Mouse (Mus musculus) left cerebral cortex, adult 2 months (tissue): ENCODE measurements at regions not wholly inside any gene's neighbourhood (a gene's known extent, or its start where the extent isn't known, plus 50 kb on each side); places are given as distances from the start of the nearest gene placed in this dataset.

Experiments
- DNase-seq, 2 experiments: peaks; one replicate each; pipeline ENCODE4 v3.0.0; 2021 to 2022; ENCODE audit warnings: low spot score in 2 of 2, mixed read lengths in 1 of 2; ENCODE audit errors: extremely low spot score in 1 of 2
- H3K27ac ChIP-seq: fragments of 200-600 bp; 2 replicates; pipeline ENCODE4 v1.8.1; 2022
- H3K4me3 ChIP-seq: fragments of 200-600 bp; 2 replicates; pipeline ENCODE4 v1.8.1; 2022
- CTCF ChIP-seq: fragments of 200-600 bp; IDR thresholded peaks from 2 replicates; pipeline ENCODE4 v1.8.1; 2022; ENCODE audit warnings: antibody characterized with exemption, mild to moderate bottlenecking, moderate library complexity
- intact Hi-C: fragments of 180-260 bp; cut with DNase I; formaldehyde crosslinking; loops from one replicate; pipeline ENCODE4 v1.15.1; 2025

- TF ChIP-seq CTCF = no peak
- intact Hi-C loops = loop anchor here (5.0 kb wide), 1 partner anchor 72 kb away; no protein-coding TSS in a partner anchor
- DNase-seq = no peak
- Histone ChIP-seq H3K27ac (peak overlapping the region; percentile 15; the same call in 1 of the 2 replicates), H3K4me3 (no peak overlapping the region)
Observed at GRCm38 (mm10) chr8:126829376-126830241, 116.0 kb downstream of the Tomm20 start.

GRCm38 (mm10) chr8:126827681-126828383 lies 117.8 kb downstream of the Tomm20 start:
- peak overlapping the region; percentile 62 for H3K27ac ChIP-seq
- DNase-seq = no peak
- no peak for TF ChIP-seq CTCF
- H3K4me3 ChIP-seq = no peak overlapping the region
- intact Hi-C loops = loop anchor here (5.0 kb wide), 1 partner anchor 71 kb away; no protein-coding TSS in a partner anchor

- Histone ChIP-seq H3K27ac (peak overlapping the region; percentile 62), H3K4me3 (no peak overlapping the region)
- no peak for TF ChIP-seq CTCF
- DNase-seq = peak; percentile 27 to 51
- intact Hi-C loops = loop anchor here (5.0 kb wide), 1 partner anchor 69 kb away; no protein-coding TSS in a partner anchor
Observed at GRCm38 (mm10) chr8:126826328-126827285, 119.0 kb downstream of the Tomm20 start.

DNA sequence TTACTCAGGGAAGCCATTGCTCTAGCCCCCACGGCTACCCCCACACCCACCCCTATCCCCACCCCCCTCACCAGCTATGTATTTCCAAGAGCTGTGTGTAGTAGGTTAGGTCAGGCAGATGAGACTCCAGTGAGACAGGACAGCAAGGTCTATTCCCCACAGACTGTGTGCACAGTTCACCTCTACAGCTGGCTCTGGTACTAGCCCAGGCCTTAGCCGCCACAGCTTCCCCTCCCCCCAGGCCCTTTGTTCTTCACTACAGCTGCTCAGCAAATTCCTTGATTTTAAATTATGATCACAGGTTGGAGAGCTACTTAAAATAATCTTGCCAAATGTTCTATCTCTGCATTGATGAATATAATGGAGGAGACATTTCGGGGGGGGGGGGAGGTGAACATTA lies 119.8 kb downstream of the Tomm20 start:
- intact Hi-C loops = loop anchor here (5.0 kb wide), 1 partner anchor 69 kb away; no protein-coding TSS in a partner anchor
- DNase-seq = no peak
- H3K27ac ChIP-seq = peak overlapping the region; percentile 62
- TF ChIP-seq CTCF = no peak
- no peak overlapping the region for H3K4me3 ChIP-seq

GRCm38 (mm10) chr8:126824575-126825208 lies 121.0 kb downstream of the Tomm20 start:
- H3K27ac ChIP-seq = peak overlapping the region; percentile 34; the same call in 1 of the 2 replicates
- intact Hi-C loops = loop anchor here (5.0 kb wide), 1 partner anchor 67 kb away; no protein-coding TSS in a partner anchor

GRCm38 (mm10) chr8:126822269-126822668 lies 123.4 kb downstream of the Tomm20 start:
- DNase-seq = no peak
- no peak overlapping the region for H3K27ac ChIP-seq
- intact Hi-C loops = no loop called here
- no peak for TF ChIP-seq CTCF
- H3K4me3 ChIP-seq = no peak overlapping the region

More at GRCm38 (mm10) chr8:126824575-126825208, 121.0 kb downstream of the Tomm20 start:
- TF ChIP-seq CTCF = no peak; the same call in 1 of the 2 replicates
- no peak for DNase-seq
- no peak overlapping the region for H3K4me3 ChIP-seq

- DNase-seq = no peak
- TF ChIP-seq CTCF = no peak
- H3K27ac ChIP-seq = no peak overlapping the region
- intact Hi-C loops = no loop called here
- H3K4me3 ChIP-seq = no peak overlapping the region
Observed at GRCm38 (mm10) chr8:126821279-126821678, 124.4 kb downstream of the Tomm20 start.

GRCm38 (mm10) chr8:126820502-126820901 lies 125.1 kb downstream of the Tomm20 start:
- intact Hi-C loops = no loop called here
- TF ChIP-seq CTCF = no peak
- Histone ChIP-seq H3K4me3 (no peak overlapping the region), H3K27ac (no peak overlapping the region)
- DNase-seq = no peak

DNA sequence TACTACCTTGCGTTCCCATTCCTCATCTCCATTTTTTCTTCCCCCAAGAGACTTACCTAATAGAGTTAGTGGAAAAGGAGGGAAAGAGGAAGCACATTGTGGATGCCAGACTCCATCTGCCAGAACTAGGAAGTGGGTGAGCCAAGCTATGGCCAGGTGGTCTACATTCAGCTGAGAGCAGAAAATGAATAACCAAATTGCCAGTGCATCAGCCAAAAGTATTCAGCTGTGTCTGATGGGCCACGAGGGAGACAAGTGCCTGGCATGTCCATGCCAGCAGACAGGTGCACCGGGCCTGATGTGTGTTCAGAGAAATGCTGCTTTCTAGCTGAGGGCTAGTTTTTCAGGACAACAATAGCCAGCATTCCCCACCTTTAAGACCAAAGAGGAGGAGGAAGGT lies 126.4 kb downstream of the Tomm20 start:
- Histone ChIP-seq H3K27ac (no peak overlapping the region), H3K4me3 (no peak overlapping the region)
- intact Hi-C loops = no loop called here
- DNase-seq = no peak
- no peak for TF ChIP-seq CTCF

DNA sequence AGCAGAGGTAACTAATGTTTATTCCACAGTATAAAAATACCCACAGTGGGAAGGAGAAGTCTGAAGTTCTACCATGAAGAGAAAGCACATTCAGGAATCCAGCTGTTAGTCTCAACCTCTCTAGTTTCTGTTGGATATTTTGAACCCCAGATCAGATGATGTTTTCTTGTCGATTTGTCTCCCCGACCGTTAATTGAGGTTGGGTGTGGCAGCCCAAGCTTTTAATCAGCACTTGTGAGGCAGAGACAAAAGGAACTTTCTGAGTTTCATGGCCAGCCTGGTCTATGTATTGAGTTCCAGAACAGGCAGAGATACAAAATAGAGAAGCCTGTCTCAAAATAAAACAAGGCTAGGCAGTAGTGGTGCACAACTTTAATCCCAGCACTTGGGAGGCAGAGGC lies 129.5 kb downstream of the Tomm20 start:
- H3K4me3 ChIP-seq = no peak overlapping the region
- H3K27ac ChIP-seq = no peak overlapping the region
- intact Hi-C loops = no loop called here
- TF ChIP-seq CTCF = no peak
- no peak for DNase-seq

- H3K4me3 ChIP-seq = no peak overlapping the region
- no peak for TF ChIP-seq CTCF
- intact Hi-C loops = no loop called here
- no peak overlapping the region for H3K27ac ChIP-seq
- no peak for DNase-seq
Observed at GRCm38 (mm10) chr8:126814427-126814826, 131.2 kb downstream of the Tomm20 start.
